Mouse (Mus musculus) G1E (cell line): ENCODE results near the gene Tnni1.

Experiments used
- CTCF ChIP-seq: IDR thresholded peaks from 2 replicates; pipeline ENCODE4 v1.5.1; 2012; ENCODE audit warnings: low read depth, low read length, inconsistent platforms, mixed read lengths
- GATA1 ChIP-seq: IDR thresholded peaks from 2 replicates; pipeline ENCODE4 v1.6.1; 2012; ENCODE audit warnings: borderline replicate concordance, low read length, inconsistent platforms, mixed read lengths
- GATA2 ChIP-seq: IDR thresholded peaks from 2 replicates; pipeline ENCODE4 v1.6.1; 2012; ENCODE audit warnings: low read depth, low read length, inconsistent platforms, borderline replicate concordance
- POLR2AphosphoS5 ChIP-seq: IDR thresholded peaks from 2 replicates; pipeline ENCODE4 v1.6.1; 2012; ENCODE audit warnings: low read depth, low read length, inconsistent platforms; ENCODE audit not compliant: insufficient replicate concordance
- TAL1 ChIP-seq: conservative IDR thresholded peaks from 2 replicates; pipeline ENCODE4 v1.6.1; 2012; ENCODE audit warnings: low read depth, low read length, inconsistent platforms, mixed read lengths

DNA sequence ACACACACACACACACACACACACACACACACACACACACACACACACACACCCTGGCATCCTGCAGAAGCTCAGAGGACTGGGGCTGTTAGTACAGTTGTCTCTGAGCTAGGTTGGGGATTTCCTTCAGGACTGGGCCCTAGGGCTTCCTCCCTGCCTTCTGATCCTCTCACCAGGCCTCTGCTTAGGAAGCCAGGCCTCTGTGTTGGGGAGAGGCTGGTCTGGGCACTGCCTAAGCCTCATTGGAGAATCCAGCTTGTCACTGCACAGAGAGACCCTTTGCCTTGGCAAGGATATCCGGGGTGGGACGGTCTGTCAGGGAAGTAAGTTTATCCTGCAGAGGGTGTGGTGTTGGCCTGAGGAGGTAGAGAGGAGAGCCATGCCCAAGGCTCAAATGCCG, 48.9 kb upstream of the Tnni1 start:
- TF ChIP-seq CTCF, result no peak
- TF ChIP-seq GATA1, result no peak
- no peak for TF ChIP-seq POLR2AphosphoS5
- TF ChIP-seq TAL1, result no peak
- no peak for TF ChIP-seq GATA2
